8 mouse cellular contexts compared by ENCODE assay signal in genomic region chr10:128150941-128151340, GRCm38 (mm10). TPM values are rescaled to one million over a fixed set of nuclear protein-coding genes. Genes with fewer than 3 reads are reported as not detected.
DNase-seq lines count a peak whose midpoint lies in the region; ATAC-seq and TF ChIP-seq lines count a peak whose summit lies in the region.

No protein-coding gene starts in this region.

- DNase-seq in hindbrain, postnatal 0 days (ENCODE audit: low spot score), result peak; percentile 19
- DNase-seq in hindbrain, embryonic 10.5 days (ENCODE audit: low spot score), result no peak
- DNase-seq in gastrocnemius, postnatal 14 days, result peak; percentile 63
- peak; percentile 80 for DNase-seq in kidney, adult 2 months
- DNase-seq in left cerebral cortex, adult 18-20 months (ENCODE audit: low spot score in 2 of 2), result no peak

- H3K9me3 ChIP-seq in hindbrain, postnatal 0 days (ENCODE audit: low read length), result no peaks in the 10 kb centered on the region
- no peaks in the 10 kb centered on the region for H3K9me3 ChIP-seq in hindbrain, embryonic 10.5 days
- no peaks in the 10 kb centered on the region for H3K9me3 ChIP-seq in stomach, embryonic 16.5 days (replicated peaks; ENCODE audit: control insufficient read depth, low read length)
- H3K9me3 ChIP-seq in hindbrain, embryonic 16.5 days (ENCODE audit: control insufficient read depth, low read length), result no peaks in the 10 kb centered on the region
- H3K9me3 ChIP-seq in hindbrain, embryonic 12.5 days (replicated peaks), result no peaks in the 10 kb centered on the region

- TF ChIP-seq POLR2A in kidney, adult 2 months (IDR thresholded peaks at IDR 0.05; ENCODE audit: low read depth, low read length), result no peak

- no peak overlapping the region for H3K27ac ChIP-seq in hindbrain, postnatal 0 days
- no peak overlapping the region for H3K27ac ChIP-seq in hindbrain, embryonic 10.5 days
- peak overlapping the region; percentile 35; the same call in 1 of the 2 replicates for H3K27ac ChIP-seq in kidney, adult 2 months (ENCODE audit: insufficient read depth, low read depth, low read length)
- H3K27ac ChIP-seq in stomach, embryonic 16.5 days (ENCODE audit: low read length), result peak overlapping the region; percentile 77; the same call in 1 of the 2 replicates
- H3K27ac ChIP-seq in hindbrain, embryonic 16.5 days (ENCODE audit: low read depth, low read length), result no peak overlapping the region
- H3K27ac ChIP-seq in hindbrain, embryonic 12.5 days, result no peak overlapping the region

- H3K9ac ChIP-seq in hindbrain, postnatal 0 days (replicated peaks; ENCODE audit: low read length), result no peak overlapping the region
- H3K9ac ChIP-seq in stomach, embryonic 16.5 days (ENCODE audit: low read length), result no peak overlapping the region
- H3K9ac ChIP-seq in hindbrain, embryonic 16.5 days (ENCODE audit: low read depth, low read length), result no peak overlapping the region
- H3K9ac ChIP-seq in hindbrain, embryonic 12.5 days, result no peak overlapping the region

- WGBS in hindbrain, postnatal 0 days, result 74% methylated on average over 14 of the region's 14 CpGs
- 89% methylated on average over 14 of the region's 14 CpGs for WGBS in hindbrain, embryonic 10.5 days
- 43% methylated on average over 14 of the region's 14 CpGs for WGBS in kidney, adult 2 months
- WGBS in stomach, embryonic 16.5 days, result 68% methylated on average over 14 of the region's 14 CpGs
- 77% methylated on average over 14 of the region's 14 CpGs for WGBS in hindbrain, embryonic 16.5 days
- WGBS in hindbrain, embryonic 12.5 days, result 86% methylated on average over 14 of the region's 14 CpGs

- H3K36me3 ChIP-seq in hindbrain, postnatal 0 days (ENCODE audit: insufficient read depth, low read length), result no peaks in the 10 kb centered on the region
- H3K36me3 ChIP-seq in hindbrain, embryonic 10.5 days, result peaks cover 20% of the 10 kb centered on the region
- no peaks in the 10 kb centered on the region for H3K36me3 ChIP-seq in kidney, adult 2 months (ENCODE audit: control insufficient read depth, insufficient read depth, low read length)
- H3K36me3 ChIP-seq in stomach, embryonic 16.5 days (ENCODE audit: control insufficient read depth, insufficient read depth, low read length), result no peaks in the 10 kb centered on the region
- no peaks in the 10 kb centered on the region for H3K36me3 ChIP-seq in hindbrain, embryonic 16.5 days (ENCODE audit: control insufficient read depth, insufficient read depth, low read length)
- no peaks in the 10 kb centered on the region for H3K36me3 ChIP-seq in hindbrain, embryonic 12.5 days

- H3K4me2 ChIP-seq in hindbrain, postnatal 0 days (ENCODE audit: low read depth, low read length), result no peak overlapping the region
- no peak overlapping the region for H3K4me2 ChIP-seq in stomach, embryonic 16.5 days (ENCODE audit: low read depth, low read length)
- no peak overlapping the region for H3K4me2 ChIP-seq in hindbrain, embryonic 16.5 days (ENCODE audit: low read length)
- no peak overlapping the region for H3K4me2 ChIP-seq in hindbrain, embryonic 12.5 days (replicated peaks)

- TF ChIP-seq CTCF in hindbrain, postnatal 0 days (IDR thresholded peaks at IDR 0.05; ENCODE audit: low read depth), result no peak
- TF ChIP-seq CTCF in kidney, adult 2 months (conservative IDR thresholded peaks at IDR 0.05; ENCODE audit: insufficient read depth, insufficient read length, low read depth, low read length), result no peak

- H3K4me3 ChIP-seq in hindbrain, postnatal 0 days (ENCODE audit: low read length), result no peak overlapping the region
- no peak overlapping the region for H3K4me3 ChIP-seq in hindbrain, embryonic 10.5 days
- H3K4me3 ChIP-seq in kidney, adult 2 months (ENCODE audit: insufficient read depth, low read depth, low read length), result no peak overlapping the region
- no peak overlapping the region for H3K4me3 ChIP-seq in stomach, embryonic 16.5 days (replicated peaks; ENCODE audit: low read length)
- no peak overlapping the region for H3K4me3 ChIP-seq in hindbrain, embryonic 16.5 days (ENCODE audit: low read length)
- no peak overlapping the region for H3K4me3 ChIP-seq in hindbrain, embryonic 12.5 days

- intact Hi-C loops in gastrocnemius, postnatal 14 days (cut with DNase I; ENCODE audit: low total_unique reads), result no loop called here

- no peak for ATAC-seq in hindbrain, postnatal 0 days
- no peak for ATAC-seq in stomach, embryonic 16.5 days (ENCODE audit: insufficient read depth, low FRiP score)
- ATAC-seq in hindbrain, embryonic 16.5 days, result no peak
- ATAC-seq in hindbrain, embryonic 12.5 days (ENCODE audit: low FRiP score), result no peak

- H3K27me3 ChIP-seq in hindbrain, postnatal 0 days (ENCODE audit: insufficient read depth, low read length), result no peaks in the 10 kb centered on the region
- H3K27me3 ChIP-seq in hindbrain, embryonic 10.5 days (ENCODE audit: insufficient read depth, poor library complexity, severe bottlenecking), result no peaks in the 10 kb centered on the region
- no peaks in the 10 kb centered on the region for H3K27me3 ChIP-seq in kidney, adult 2 months (replicated peaks; ENCODE audit: control insufficient read depth, insufficient read depth, low read length)
- H3K27me3 ChIP-seq in stomach, embryonic 16.5 days (ENCODE audit: control insufficient read depth, insufficient read depth, low read length), result no peaks in the 10 kb centered on the region
- no peaks in the 10 kb centered on the region for H3K27me3 ChIP-seq in hindbrain, embryonic 16.5 days (replicated peaks; ENCODE audit: control insufficient read depth, insufficient read depth, low read length)
- H3K27me3 ChIP-seq in hindbrain, embryonic 12.5 days, result no peaks in the 10 kb centered on the region

- H3K4me1 ChIP-seq in hindbrain, postnatal 0 days (ENCODE audit: insufficient read depth, low read length), result no peaks in the 10 kb centered on the region
- H3K4me1 ChIP-seq in hindbrain, embryonic 10.5 days (replicated peaks), result peaks cover 9% of the 10 kb centered on the region; the same call in 1 of the 2 replicates
- peaks cover 11% of the 10 kb centered on the region; the same call in 1 of the 2 replicates for H3K4me1 ChIP-seq in kidney, adult 2 months (ENCODE audit: control insufficient read depth, insufficient read depth, low read length)
- H3K4me1 ChIP-seq in stomach, embryonic 16.5 days (ENCODE audit: control insufficient read depth, insufficient read depth, low read length), result peaks cover 24% of the 10 kb centered on the region; the same call in 1 of the 2 replicates
- H3K4me1 ChIP-seq in hindbrain, embryonic 16.5 days (ENCODE audit: control insufficient read depth, insufficient read depth, low read depth, low read length), result 0 out of 2 replicates have a peak, but pooled peaks cover 2% of the 10 kb centered on the region
- no peaks in the 10 kb centered on the region for H3K4me1 ChIP-seq in hindbrain, embryonic 12.5 days

RNA-seq across cellular contexts. Expression of gene Rbms2, which starts 29.2 kb away (rescaled TPM):
- 11.7 and 13.2 TPM in 2 replicates for total RNA-seq in hindbrain, postnatal 0 days (2014; rRNA removed)
- 7.3 and 8.9 TPM in 2 replicates for polyA plus RNA-seq in hindbrain, postnatal 0 days (2015; fragmentation: Nextera tagmentation; extraction: Ambion mirVana)
- 25.7 and 28.6 TPM in 2 replicates for polyA plus RNA-seq in hindbrain, embryonic 10.5 days (2016; fragmentation: Nextera tagmentation; extraction: Ambion mirVana)
- 10 to 100 TPM; 55.2 to 57.9 TPM for total RNA-seq in gastrocnemius, postnatal 14 days (2021)
- polyA plus RNA-seq in kidney, adult 2 months (2012; rRNA removed), result 69.0 and 70.1 TPM in 2 replicates
- polyA plus RNA-seq in stomach, embryonic 16.5 days (2015; fragmentation: Nextera tagmentation; extraction: Ambion mirVana), result 30.3 and 34.2 TPM in 2 replicates
- total RNA-seq in left cerebral cortex, adult 18-20 months (2021), result 10 to 100 TPM; 14.9 to 15.4 TPM
- polyA plus RNA-seq in hindbrain, embryonic 16.5 days (2015; fragmentation: Nextera tagmentation; extraction: Ambion mirVana), result 8.2 and 10.7 TPM in 2 replicates
- 22.5 and 25.5 TPM in 2 replicates for polyA plus RNA-seq in hindbrain, embryonic 12.5 days (2016; fragmentation: Nextera tagmentation; extraction: Ambion mirVana)

RNA-seq across cellular contexts. Expression of gene Gls2, which starts 43.3 kb away (rescaled TPM):
- 1.9 and 6.4 TPM in 2 replicates for total RNA-seq in hindbrain, postnatal 0 days (2014; rRNA removed)
- 1.7 and 2.4 TPM in 2 replicates for polyA plus RNA-seq in hindbrain, postnatal 0 days (2015; fragmentation: Nextera tagmentation; extraction: Ambion mirVana)
- polyA plus RNA-seq in hindbrain, embryonic 10.5 days (2016; fragmentation: Nextera tagmentation; extraction: Ambion mirVana), result 0.57 and 0.93 TPM in 2 replicates
- 1 to 10 TPM in 1 of 2 experiments, under 1 TPM in 1; 0.88 to 1.1 TPM for total RNA-seq in gastrocnemius, postnatal 14 days (2021)
- 0.33 and 0.61 TPM in 2 replicates for polyA plus RNA-seq in kidney, adult 2 months (2012; rRNA removed)
- polyA plus RNA-seq in stomach, embryonic 16.5 days (2015; fragmentation: Nextera tagmentation; extraction: Ambion mirVana), result 3.2 and 3.7 TPM in 2 replicates
- total RNA-seq in left cerebral cortex, adult 18-20 months (2021), result 10 to 100 TPM; 33.0 to 39.9 TPM
- polyA plus RNA-seq in hindbrain, embryonic 16.5 days (2015; fragmentation: Nextera tagmentation; extraction: Ambion mirVana), result 1.8 and 2.4 TPM in 2 replicates
- 0.61 and 0.70 TPM in 2 replicates for polyA plus RNA-seq in hindbrain, embryonic 12.5 days (2016; fragmentation: Nextera tagmentation; extraction: Ambion mirVana)

RNA-seq across cellular contexts. Expression of gene Baz2a, which starts 59.6 kb away (rescaled TPM):
- total RNA-seq in hindbrain, postnatal 0 days (2014; rRNA removed), result 14.3 and 15.0 TPM in 2 replicates
- polyA plus RNA-seq in hindbrain, postnatal 0 days (2015; fragmentation: Nextera tagmentation; extraction: Ambion mirVana), result 10.2 and 10.6 TPM in 2 replicates
- polyA plus RNA-seq in hindbrain, embryonic 10.5 days (2016; fragmentation: Nextera tagmentation; extraction: Ambion mirVana), result 16.2 and 17.0 TPM in 2 replicates
- 10 to 100 TPM; 15.2 to 15.6 TPM for total RNA-seq in gastrocnemius, postnatal 14 days (2021)
- 21.6 and 22.5 TPM in 2 replicates for polyA plus RNA-seq in kidney, adult 2 months (2012; rRNA removed)
- 8.3 and 10.0 TPM in 2 replicates for polyA plus RNA-seq in stomach, embryonic 16.5 days (2015; fragmentation: Nextera tagmentation; extraction: Ambion mirVana)
- 10 to 100 TPM; 40.3 to 40.4 TPM for total RNA-seq in left cerebral cortex, adult 18-20 months (2021)
- 6.9 and 7.3 TPM in 2 replicates for polyA plus RNA-seq in hindbrain, embryonic 16.5 days (2015; fragmentation: Nextera tagmentation; extraction: Ambion mirVana)
- 12.8 and 15.4 TPM in 2 replicates for polyA plus RNA-seq in hindbrain, embryonic 12.5 days (2016; fragmentation: Nextera tagmentation; extraction: Ambion mirVana)

Comparison
In these comparisons a context has a peak if more than half of its experiments do, and no peak if none do; other contexts are left out.
1. DNase-seq: peak in hindbrain, postnatal 0 days (single experiment), gastrocnemius, postnatal 14 days (single experiment) and kidney, adult 2 months (single experiment); none in hindbrain, embryonic 10.5 days (single experiment) and left cerebral cortex, adult 18-20 months (0 of 2).
2. H3K27ac ChIP-seq: peak in kidney, adult 2 months (single experiment) and stomach, embryonic 16.5 days (single experiment); none in hindbrain, postnatal 0 days (single experiment), hindbrain, embryonic 10.5 days (single experiment), hindbrain, embryonic 16.5 days (single experiment) and hindbrain, embryonic 12.5 days (single experiment).